Mouse (Mus musculus) intestine, embryonic 15.5 days (tissue): ENCODE data around the gene Syt2. TPM values are rescaled to one million over a fixed set of nuclear protein-coding genes. Genes with fewer than 3 reads are reported as not detected.

Experiments used
- ATAC-seq: fragments of 200-750 bp; cut with Nextera tagmentation; 2 replicates; pipeline ENCODE4 v1.8.0; 2017; ENCODE audit warnings: moderate TSS enrichment, moderate library complexity
- H3K27ac ChIP-seq: fragments of 300-500 bp; sonication (generic); 2 replicates; pipeline ENCODE4 v1.5.1; 2015; ENCODE audit warnings: mild to moderate bottlenecking, inconsistent platforms
- H3K27me3 ChIP-seq: fragments of 300-500 bp; sonication (generic); replicated peaks from 2 replicates; pipeline ENCODE4 v1.6.1; 2015; ENCODE audit warnings: inconsistent platforms
- H3K36me3 ChIP-seq: fragments of 300-500 bp; sonication (generic); 2 replicates; pipeline ENCODE4 v1.6.1; 2015; ENCODE audit warnings: inconsistent platforms
- H3K4me1 ChIP-seq: fragments of 300-500 bp; sonication (generic); replicated peaks from 2 replicates; pipeline ENCODE4 v1.6.1; 2015; ENCODE audit warnings: inconsistent platforms
- H3K4me2 ChIP-seq: fragments of 300-500 bp; sonication (generic); replicated peaks from 2 replicates; pipeline ENCODE4 v1.6.1; 2015; ENCODE audit warnings: mild to moderate bottlenecking, inconsistent platforms
- H3K4me3 ChIP-seq: fragments of 300-500 bp; sonication (generic); replicated peaks from 2 replicates; pipeline ENCODE4 v1.5.1; 2015; ENCODE audit warnings: inconsistent platforms
- H3K9ac ChIP-seq: fragments of 300-500 bp; sonication (generic); 2 replicates; pipeline ENCODE4 v1.6.1; 2015; ENCODE audit warnings: inconsistent platforms
- H3K9me3 ChIP-seq: fragments of 300-500 bp; sonication (generic); 2 replicates; pipeline ENCODE4 v1.6.1; 2016; ENCODE audit warnings: inconsistent platforms
- WGBS: fragments of 180-500 bp; shearing (Covaris S2); methylation state at CpG from one replicate; pipeline ENCODE4 v1.1.7; 2015; 5-methylcytosine and 5-hydroxymethylcytosine counted together
- polyA plus RNA-seq: library from polyadenylated mRNA; unstranded; fragments of >200 nt; fragmentation: Nextera tagmentation; extraction: Ambion mirVana; gene quantifications from 2 replicates; pipeline ENCODE4 v1.2.1, GENCODE M21; 2015

The Syt2 gene
- polyA plus RNA-seq, 1 experiment from 2014 or later, result 2.0 TPM

GRCm38 (mm10) chr1:134708801-134709385 is 62.4 kb downstream of the Syt2 start:
- Histone ChIP-seq H3K36me3 (no peaks in the 10 kb centered on the region), H3K4me1 (peaks cover 21% of the 10 kb centered on the region), H3K27ac (no peak overlapping the region), H3K4me3 (peak overlapping the region; percentile 52), H3K9me3 (no peaks in the 10 kb centered on the region), H3K9ac (peak overlapping the region; percentile 45), H3K4me2 (peak overlapping the region; percentile 99), H3K27me3 (peaks cover 22% of the 10 kb centered on the region)
- under 1% methylated on average over 46 of the region's 46 CpGs for WGBS
- peak; percentile 54 for ATAC-seq

DNA sequence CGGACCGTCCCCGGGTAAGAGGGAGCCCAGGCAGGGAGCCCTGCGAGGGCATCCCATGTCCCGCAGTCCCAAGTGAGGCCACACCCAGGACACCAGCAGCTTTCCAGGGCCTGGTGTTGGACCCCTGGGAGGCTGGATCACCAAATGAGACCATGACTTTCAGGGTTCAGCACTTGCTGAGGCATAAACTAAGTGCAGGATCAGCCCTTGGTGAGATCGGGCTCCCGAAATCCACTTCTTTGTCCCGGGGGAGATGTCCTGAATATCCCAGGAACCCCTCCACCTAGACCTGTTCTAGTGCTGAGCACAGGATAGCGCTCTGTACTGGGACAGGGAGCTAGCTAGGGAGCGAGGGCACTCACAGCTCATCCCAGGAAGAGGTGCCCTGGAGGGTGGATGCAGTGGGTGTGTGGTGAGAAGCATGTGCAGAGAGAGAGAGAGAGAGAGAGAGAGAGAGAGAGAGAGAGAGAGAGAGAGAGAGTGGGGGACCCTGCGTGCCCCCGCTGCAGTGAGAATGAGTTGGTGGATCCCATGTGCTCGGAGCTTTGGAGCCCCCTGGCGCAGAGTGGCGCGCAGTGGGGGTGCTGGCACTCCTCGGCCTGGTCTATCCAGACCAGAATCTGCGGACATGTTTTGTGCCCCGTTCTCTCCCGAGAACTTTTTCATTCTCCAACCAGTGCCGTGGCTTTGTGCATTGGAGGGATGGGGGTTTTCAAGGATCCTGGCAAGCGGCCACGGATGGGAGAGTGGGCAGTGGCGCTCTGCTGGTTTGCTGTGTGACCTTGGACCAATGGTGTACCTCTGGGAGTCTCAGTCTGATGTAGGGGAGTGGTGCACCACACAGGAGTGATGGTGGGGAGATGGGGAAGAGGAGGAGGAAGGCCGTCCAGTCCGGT is 63.2 kb downstream of the Syt2 start:
- no peak for ATAC-seq
- peak overlapping the region; percentile 45 for H3K9ac ChIP-seq
- H3K4me3 ChIP-seq, result peak overlapping the region; percentile 52
- no peaks in the 10 kb centered on the region for H3K9me3 ChIP-seq
- WGBS, result 26% methylated on average over 26 of the region's 26 CpGs
- no peaks in the 10 kb centered on the region for H3K36me3 ChIP-seq
- H3K4me1 ChIP-seq, result peaks cover 19% of the 10 kb centered on the region
- no peak overlapping the region for H3K27ac ChIP-seq
- H3K27me3 ChIP-seq, result peaks cover 22% of the 10 kb centered on the region
- peak overlapping the region; percentile 99 for H3K4me2 ChIP-seq

DNA sequence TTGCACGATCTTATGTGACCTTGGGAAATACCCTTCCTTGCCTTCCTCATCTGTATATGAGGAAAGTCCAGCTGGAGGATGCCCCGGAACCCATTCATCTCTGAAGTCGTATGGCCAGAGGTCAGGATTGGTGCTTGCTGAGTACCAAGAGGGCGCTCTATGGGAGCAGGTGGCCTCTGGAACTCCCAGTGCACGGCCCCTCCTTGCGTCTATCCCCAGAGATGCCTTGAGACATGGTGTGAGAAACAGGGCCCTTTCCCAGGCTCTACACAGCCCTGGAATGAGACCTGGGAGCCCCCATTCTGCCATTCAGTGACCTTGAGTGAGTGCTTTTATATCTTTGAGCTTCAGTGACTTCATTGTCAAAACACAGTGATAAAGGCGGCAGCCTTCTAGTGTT is 64.6 kb downstream of the Syt2 start:
- peaks cover 22% of the 10 kb centered on the region for H3K27me3 ChIP-seq
- ATAC-seq, result no peak
- peaks cover 17% of the 10 kb centered on the region for H3K4me1 ChIP-seq
- no peak overlapping the region for H3K4me2 ChIP-seq
- 72% methylated on average over 7 of the region's 7 CpGs for WGBS
- no peak overlapping the region for H3K9ac ChIP-seq
- H3K4me3 ChIP-seq, result no peak overlapping the region
- no peaks in the 10 kb centered on the region for H3K36me3 ChIP-seq
- H3K27ac ChIP-seq, result no peak overlapping the region
- no peaks in the 10 kb centered on the region for H3K9me3 ChIP-seq

- no peak overlapping the region for H3K4me3 ChIP-seq
- H3K27me3 ChIP-seq, result peaks cover 20% of the 10 kb centered on the region
- ATAC-seq, result no peak
Observed at GRCm38 (mm10) chr1:134711653-134712052, 65.2 kb downstream of the Syt2 start.

GRCm38 (mm10) chr1:134712781-134713299 is 66.4 kb downstream of the Syt2 start:
- H3K4me2 ChIP-seq, result no peak overlapping the region
- H3K4me3 ChIP-seq, result no peak overlapping the region
- peaks cover 17% of the 10 kb centered on the region for H3K4me1 ChIP-seq
- H3K27ac ChIP-seq, result no peak overlapping the region
- H3K9me3 ChIP-seq, result no peaks in the 10 kb centered on the region
- ATAC-seq, result no peak
- peaks cover 18% of the 10 kb centered on the region for H3K27me3 ChIP-seq
- no peak overlapping the region for H3K9ac ChIP-seq
- no peaks in the 10 kb centered on the region for H3K36me3 ChIP-seq
- 81% methylated on average over 9 of the region's 9 CpGs for WGBS

More at GRCm38 (mm10) chr1:134711653-134712052, 65.2 kb downstream of the Syt2 start:
- no peaks in the 10 kb centered on the region for H3K9me3 ChIP-seq
- no peak overlapping the region for H3K9ac ChIP-seq
- H3K36me3 ChIP-seq, result no peaks in the 10 kb centered on the region
- peaks cover 17% of the 10 kb centered on the region for H3K4me1 ChIP-seq
- 75% methylated on average over 5 of the region's 5 CpGs for WGBS
- H3K4me2 ChIP-seq, result no peak overlapping the region
- no peak overlapping the region for H3K27ac ChIP-seq

DNA sequence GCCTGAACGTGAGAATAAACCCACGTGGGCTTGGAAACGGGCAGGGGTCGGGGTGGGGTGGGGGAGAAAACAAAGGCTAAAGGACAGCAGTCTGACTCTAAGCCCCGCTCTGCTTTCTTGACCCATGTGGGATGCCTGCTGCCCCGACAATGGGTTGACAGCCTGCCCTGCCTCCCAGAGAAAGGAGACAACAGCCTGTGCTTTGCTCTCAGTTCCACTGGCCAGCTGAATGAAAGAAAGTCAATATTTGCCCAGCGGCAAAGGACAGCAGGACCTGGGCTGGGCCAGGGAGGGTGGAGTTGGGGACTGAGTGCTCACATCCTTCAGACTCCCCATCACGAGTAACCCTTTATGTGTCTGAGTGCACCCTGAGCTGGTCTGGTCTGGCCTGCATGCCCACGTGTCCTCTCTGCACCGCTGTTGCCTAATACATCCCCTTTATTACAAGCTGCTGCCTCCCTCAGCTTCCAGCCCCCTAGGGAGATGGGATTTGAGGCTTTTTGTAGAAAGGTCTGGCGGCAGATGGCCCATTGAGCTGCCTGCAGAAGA is 67.0 kb downstream of the Syt2 start:
- Histone ChIP-seq H3K27me3 (peaks cover 18% of the 10 kb centered on the region), H3K4me3 (no peak overlapping the region), H3K9me3 (no peaks in the 10 kb centered on the region), H3K9ac (no peak overlapping the region), H3K4me2 (no peak overlapping the region), H3K4me1 (peaks cover 13% of the 10 kb centered on the region), H3K27ac (no peak overlapping the region), H3K36me3 (no peaks in the 10 kb centered on the region)
- 34% methylated on average over 11 of the region's 11 CpGs for WGBS
- peak; percentile 39 for ATAC-seq

DNA sequence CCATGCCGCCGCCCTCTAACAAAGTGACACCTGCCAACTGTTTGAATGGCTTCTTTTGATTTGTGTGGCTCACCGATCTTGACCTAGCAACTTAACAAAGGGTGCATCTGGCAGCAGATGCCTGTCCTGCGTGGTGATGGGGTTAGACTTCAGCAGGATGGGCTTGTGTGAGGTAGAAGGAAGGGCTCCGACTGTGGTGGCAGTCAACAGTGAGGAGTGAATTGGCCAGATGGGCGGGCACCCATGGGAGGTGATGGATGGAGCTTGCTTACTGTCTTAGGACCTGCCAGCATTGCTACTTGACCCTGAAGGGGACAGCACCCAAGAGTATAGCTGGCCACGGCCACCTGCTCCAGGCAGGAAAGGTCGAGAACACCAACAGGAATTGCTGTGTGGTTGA is 67.7 kb downstream of the Syt2 start:
- Histone ChIP-seq H3K9me3 (no peaks in the 10 kb centered on the region), H3K36me3 (no peaks in the 10 kb centered on the region)
- WGBS, result 72% methylated on average over 8 of the region's 8 CpGs

DNA sequence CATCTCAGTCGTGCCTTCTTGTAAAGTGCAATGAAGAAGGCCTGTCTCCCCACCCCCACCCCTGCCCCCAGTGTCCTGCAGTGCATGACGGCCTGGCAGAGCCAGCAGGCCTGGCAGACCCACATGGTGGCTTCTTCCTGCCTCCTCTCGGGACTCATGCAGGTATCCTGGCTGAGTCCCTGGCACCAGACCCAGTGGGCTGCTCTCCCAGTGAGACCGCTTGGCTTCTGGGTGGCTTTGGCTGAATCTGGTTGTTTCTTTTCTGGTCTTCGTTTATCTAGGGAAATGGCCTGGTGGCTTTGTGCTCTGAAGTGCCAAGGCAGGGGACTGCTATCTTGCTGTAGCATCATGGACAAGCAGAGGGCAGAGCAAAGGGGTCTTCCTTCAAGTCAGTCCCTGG is 68.6 kb downstream of the Syt2 start:
- H3K27me3 ChIP-seq, result peaks cover 7% of the 10 kb centered on the region; the same call in 1 of the 2 replicates
- H3K4me2 ChIP-seq, result no peak overlapping the region
- no peak overlapping the region for H3K27ac ChIP-seq
- no peaks in the 10 kb centered on the region for H3K36me3 ChIP-seq
- H3K9me3 ChIP-seq, result no peaks in the 10 kb centered on the region
- no peak for ATAC-seq
- 0 out of 2 replicates have a peak, but pooled peaks cover 3% of the 10 kb centered on the region for H3K4me1 ChIP-seq
- H3K4me3 ChIP-seq, result no peak overlapping the region
- WGBS, result 69% methylated on average over 5 of the region's 5 CpGs
- no peak overlapping the region for H3K9ac ChIP-seq

More for the DNA sequence above, 67.7 kb downstream of the Syt2 start:
- Histone ChIP-seq H3K27me3 (peaks cover 15% of the 10 kb centered on the region), H3K4me2 (no peak overlapping the region), H3K4me1 (peaks cover 7% of the 10 kb centered on the region), H3K27ac (no peak overlapping the region), H3K4me3 (no peak overlapping the region), H3K9ac (no peak overlapping the region)
- ATAC-seq, result no peak

DNA sequence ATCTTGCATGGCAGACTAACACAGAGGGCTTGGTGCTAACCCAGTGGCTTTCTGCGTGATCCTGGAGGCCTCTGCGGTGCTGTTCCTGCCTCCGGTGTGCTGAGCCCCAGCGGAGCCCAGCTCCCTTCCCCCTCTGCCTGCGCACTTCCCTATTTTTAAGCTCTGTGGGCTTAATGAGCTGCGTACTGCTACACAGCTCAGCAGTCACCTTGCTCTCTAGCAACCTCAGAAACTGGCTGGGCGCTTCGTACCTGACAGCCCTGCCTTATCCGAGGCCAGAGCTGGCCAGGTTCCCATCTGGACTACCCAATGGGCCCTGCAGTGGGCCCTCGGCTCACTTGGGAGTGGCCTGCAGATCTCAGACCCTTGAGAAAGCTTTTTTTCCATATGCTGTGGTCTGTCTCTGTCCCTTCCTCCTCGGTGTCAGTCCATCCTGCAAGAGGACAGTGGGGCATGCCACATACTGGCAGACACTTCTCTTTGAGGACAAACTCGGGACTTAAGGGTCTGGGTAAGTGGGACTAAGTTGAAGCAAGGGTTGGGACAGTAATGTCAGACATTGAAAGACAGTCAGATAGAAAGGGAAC is 73.3 kb downstream of the Syt2 start:
- 70% methylated on average over 12 of the region's 12 CpGs for WGBS
- no peak for ATAC-seq
- H3K9ac ChIP-seq, result no peak overlapping the region
- H3K27ac ChIP-seq, result no peak overlapping the region
- H3K36me3 ChIP-seq, result no peaks in the 10 kb centered on the region
- no peak overlapping the region for H3K4me2 ChIP-seq
- H3K4me1 ChIP-seq, result no peaks in the 10 kb centered on the region
- H3K27me3 ChIP-seq, result no peaks in the 10 kb centered on the region
- H3K4me3 ChIP-seq, result no peak overlapping the region
- H3K9me3 ChIP-seq, result no peaks in the 10 kb centered on the region

- Histone ChIP-seq H3K4me2 (no peak overlapping the region), H3K9me3 (no peaks in the 10 kb centered on the region), H3K36me3 (no peaks in the 10 kb centered on the region), H3K27ac (no peak overlapping the region), H3K4me3 (no peak overlapping the region), H3K9ac (no peak overlapping the region), H3K27me3 (no peaks in the 10 kb centered on the region), H3K4me1 (no peaks in the 10 kb centered on the region)
- 85% methylated on average over 5 of the region's 5 CpGs for WGBS
- ATAC-seq, result no peak
Observed at GRCm38 (mm10) chr1:134721486-134721885, 75.0 kb downstream of the Syt2 start.

DNA sequence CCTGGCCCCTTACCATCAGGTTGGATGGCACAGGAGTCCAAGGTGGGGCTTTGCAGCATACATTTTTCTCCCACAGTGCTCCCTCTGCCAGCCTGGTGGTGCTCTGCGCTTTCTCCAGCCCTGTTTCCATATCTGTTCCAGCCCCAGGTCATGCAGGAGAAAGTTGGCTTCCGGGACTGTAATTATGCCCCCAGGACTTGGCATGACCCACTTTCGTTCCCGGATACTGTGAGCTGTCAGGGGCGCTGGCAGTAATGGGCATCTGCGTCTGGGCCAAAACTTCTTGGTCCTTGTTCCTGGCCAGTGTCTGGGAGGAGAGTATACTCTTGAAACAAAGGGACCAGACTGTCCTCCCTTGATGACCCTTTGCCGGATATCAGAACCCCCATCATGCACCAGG is 76.4 kb downstream of the Syt2 start:
- no peak overlapping the region for H3K9ac ChIP-seq
- H3K27ac ChIP-seq, result no peak overlapping the region
- H3K4me3 ChIP-seq, result no peak overlapping the region
- H3K9me3 ChIP-seq, result no peaks in the 10 kb centered on the region
- H3K27me3 ChIP-seq, result no peaks in the 10 kb centered on the region
- WGBS, result 91% methylated on average over 7 of the region's 7 CpGs
- H3K36me3 ChIP-seq, result no peaks in the 10 kb centered on the region
- H3K4me2 ChIP-seq, result no peak overlapping the region
- no peak for ATAC-seq
- H3K4me1 ChIP-seq, result peaks cover 10% of the 10 kb centered on the region

- Histone ChIP-seq H3K9me3 (no peaks in the 10 kb centered on the region), H3K36me3 (no peaks in the 10 kb centered on the region), H3K9ac (no peak overlapping the region), H3K4me2 (no peak overlapping the region), H3K4me1 (peaks cover 20% of the 10 kb centered on the region), H3K27me3 (no peaks in the 10 kb centered on the region), H3K27ac (no peak overlapping the region), H3K4me3 (no peak overlapping the region)
- 47% methylated on average over 5 of the region's 5 CpGs for WGBS
- no peak for ATAC-seq
Observed at GRCm38 (mm10) chr1:134725276-134725675, 78.8 kb downstream of the Syt2 start.
